12 mouse cellular contexts compared by ENCODE assay signal in the genomic region with DNA sequence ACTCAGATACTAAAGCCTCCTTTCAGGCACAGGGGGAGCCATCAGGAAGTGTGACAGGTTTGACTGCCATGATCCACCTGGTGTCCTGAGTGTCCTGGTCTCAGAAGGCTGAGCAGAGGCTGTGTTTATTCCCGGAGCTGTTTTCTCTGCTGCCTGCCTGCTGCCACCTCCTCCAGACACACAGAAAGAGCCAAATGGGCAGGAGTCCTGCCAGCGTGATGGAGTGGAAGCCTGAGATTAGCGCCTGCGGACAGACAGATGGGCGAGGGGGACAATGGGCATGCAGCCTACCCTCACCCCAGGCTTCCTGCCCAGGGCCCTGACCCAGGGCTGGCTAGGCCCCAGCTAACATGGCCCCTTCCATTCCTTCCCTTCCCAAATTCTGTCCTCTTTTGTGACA.
DNase-seq lines count a peak whose midpoint lies in the region; ATAC-seq lines count a peak whose summit lies in the region.
"Had no signal": no experiment of that assay in that cellular context is flagged by ENCODE, and none has a peak within 500 bp of the region (broad histone marks: within the 10 kb centered on the region; RNA-seq: fewer than 3 reads in every experiment).

No protein-coding gene starts in this region.

- no peak overlapping the region for H3K4me2 ChIP-seq in midbrain, embryonic 13.5 days (replicated peaks)
- H3K4me2 ChIP-seq in midbrain, embryonic 16.5 days (ENCODE audit: low read length): no peak overlapping the region
- H3K4me2 ChIP-seq: limb, embryonic 15.5 days had no signal

- no peaks in the 10 kb centered on the region for H3K9me3 ChIP-seq in midbrain, embryonic 13.5 days
- H3K9me3 ChIP-seq in midbrain, embryonic 16.5 days (replicated peaks; ENCODE audit: control insufficient read depth, low read length, poor library complexity, severe bottlenecking): no peaks in the 10 kb centered on the region
- H3K9me3 ChIP-seq: limb, embryonic 15.5 days had no signal

- no peak overlapping the region for H3K9ac ChIP-seq in midbrain, embryonic 13.5 days (replicated peaks)
- no peak overlapping the region for H3K9ac ChIP-seq in midbrain, embryonic 16.5 days (ENCODE audit: low read depth, low read length)
- H3K9ac ChIP-seq: limb, embryonic 15.5 days had no signal

- H3K36me3 ChIP-seq in midbrain, embryonic 13.5 days: no peaks in the 10 kb centered on the region
- H3K36me3 ChIP-seq in midbrain, embryonic 16.5 days (ENCODE audit: control insufficient read depth, insufficient read depth, low read length): no peaks in the 10 kb centered on the region
- H3K36me3 ChIP-seq: limb, embryonic 15.5 days had no signal

- peaks cover 6% of the 10 kb centered on the region; the same call in 1 of the 2 replicates for H3K27me3 ChIP-seq in midbrain, embryonic 13.5 days
- H3K27me3 ChIP-seq in midbrain, embryonic 16.5 days (ENCODE audit: control insufficient read depth, insufficient read depth, low read depth, low read length): no peaks in the 10 kb centered on the region

- WGBS in midbrain, embryonic 13.5 days: 70% methylated on average over 5 of the region's 5 CpGs
- 64% methylated on average over 5 of the region's 5 CpGs for WGBS in midbrain, embryonic 16.5 days

- peak; percentile 83 for DNase-seq in cerebellum, adult 11-12 months
- peak; percentile 95 to 97 for DNase-seq in cerebellum, postnatal 10 days
- DNase-seq in spleen, postnatal 4 days (ENCODE audit: low spot score in 2 of 2): no peak
- DNase-seq in heart, postnatal 10 days: no peak
- no peak for DNase-seq in gastrocnemius, postnatal 25 days
- DNase-seq: adrenal gland, postnatal 36 days; kidney, adult 8-10 months; kidney, postnatal 25 days; right cerebral cortex, adult 18-20 months had no signal

- H3K4me1 ChIP-seq in midbrain, embryonic 13.5 days (replicated peaks): peaks cover 45% of the 10 kb centered on the region
- H3K4me1 ChIP-seq in midbrain, embryonic 16.5 days (ENCODE audit: control insufficient read depth, insufficient read depth, low read length): peaks cover 15% of the 10 kb centered on the region

- intact Hi-C loops in heart, postnatal 10 days (cut with DNase I): no loop called here

- ATAC-seq in midbrain, embryonic 13.5 days: no peak
- ATAC-seq in midbrain, embryonic 16.5 days: no peak

- 0 out of 2 replicates have a peak overlapping the region, but pooled peaks have one; percentile 15 for H3K27ac ChIP-seq in midbrain, embryonic 13.5 days
- H3K27ac ChIP-seq in midbrain, embryonic 16.5 days (ENCODE audit: low read length): no peak overlapping the region; the same call in 1 of the 2 replicates
- H3K27ac ChIP-seq: limb, embryonic 15.5 days had no signal

- H3K4me3 ChIP-seq in midbrain, embryonic 13.5 days (replicated peaks): no peak overlapping the region
- no peak overlapping the region for H3K4me3 ChIP-seq in midbrain, embryonic 16.5 days (ENCODE audit: low read depth, low read length)
- H3K4me3 ChIP-seq: limb, embryonic 15.5 days had no signal

Comparison
In these comparisons a context has a peak if more than half of its experiments do, and no peak if none do; other contexts are left out.
1. DNase-seq: peak in cerebellum, adult 11-12 months (single experiment) and cerebellum, postnatal 10 days (2 of 2); none in spleen, postnatal 4 days (0 of 2), heart, postnatal 10 days (0 of 2) and gastrocnemius, postnatal 25 days (single experiment).